11 mouse cellular contexts compared by ENCODE assay signal in genomic region chr7:132788826-132789225, GRCm38 (mm10). TPM values are rescaled to one million over a fixed set of nuclear protein-coding genes. Genes with fewer than 3 reads are reported as not detected.
DNase-seq lines count a peak whose midpoint lies in the region; ATAC-seq and TF ChIP-seq lines count a peak whose summit lies in the region.
"Had no signal": no experiment of that assay in that cellular context is flagged by ENCODE, and none has a peak within 500 bp of the region (broad histone marks: within the 10 kb centered on the region; RNA-seq: fewer than 3 reads in every experiment).

No protein-coding gene starts in this region.

- ATAC-seq in cerebellum, adult (ENCODE audit: insufficient number of reproducible peaks, low FRiP score, low TSS enrichment), result no peak
- no peak for ATAC-seq in granulocyte monocyte progenitor cell, adult 5-6 weeks (replicated peaks; ENCODE audit: poor library complexity, severe bottlenecking)

- TF ChIP-seq CTCF in cerebellum, adult 2 months (IDR thresholded peaks at IDR 0.05; ENCODE audit: borderline replicate concordance, insufficient read depth, low read depth, low read length), result no peak
- TF ChIP-seq CTCF in layer of hippocampus, adult 2 months (conservative IDR thresholded peaks at IDR 0.05), result no peak

- no peaks in the 10 kb centered on the region for H3K27me3 ChIP-seq in cerebellum, adult 2 months (ENCODE audit: control insufficient read depth, insufficient read depth, low read length)
- H3K27me3 ChIP-seq: hindbrain, embryonic 15.5 days; limb, embryonic 12.5 days; lung, embryonic 15.5 days had no signal

- TF ChIP-seq POLR2A in cerebellum, adult 2 months (IDR thresholded peaks at IDR 0.05; ENCODE audit: borderline replicate concordance, insufficient read depth, low read length), result no peak

- peak; percentile 72 to 77 for DNase-seq in cerebellum, adult 2 months
- DNase-seq in cerebellum, adult 8-10 months, result peak; percentile 61
- DNase-seq in layer of hippocampus, adult 2 months (ENCODE audit: low spot score in 2 of 2), result peak; percentile 66 to 81
- DNase-seq in right cerebral cortex, adult 2 months (ENCODE audit: low spot score in 2 of 2), result peak; percentile 87 to 92
- DNase-seq in thymus, adult 18-20 months, result no peak
- no peak for DNase-seq in ovary, postnatal 14 days (ENCODE audit: low spot score)

- peak overlapping the region; percentile 26 for H3K27ac ChIP-seq in cerebellum, adult 2 months (ENCODE audit: insufficient read depth, low read length)
- H3K27ac ChIP-seq in layer of hippocampus, adult 2 months, result peak overlapping the region; percentile 80
- H3K27ac ChIP-seq: hindbrain, embryonic 15.5 days; limb, embryonic 12.5 days; lung, embryonic 15.5 days had no signal

- WGBS in cerebellum, adult 2 months, result 15% methylated on average over 13 of the region's 13 CpGs

- H3K4me3 ChIP-seq in cerebellum, adult 2 months (replicated peaks; ENCODE audit: insufficient read depth, low read depth, low read length), result no peak overlapping the region
- no peak overlapping the region for H3K4me3 ChIP-seq in layer of hippocampus, adult 2 months
- H3K4me3 ChIP-seq: hindbrain, embryonic 15.5 days; limb, embryonic 12.5 days; lung, embryonic 15.5 days had no signal

- H3K4me1 ChIP-seq in cerebellum, adult 2 months (ENCODE audit: control insufficient read depth, insufficient read depth, low read length), result peaks cover 76% of the 10 kb centered on the region

RNA-seq across cellular contexts. Expression of gene Fam53b, which starts 24.9 kb away (rescaled TPM):
- 37.3 and 37.8 TPM in 2 replicates for polyA plus RNA-seq in cerebellum, adult 2 months (2012; rRNA removed)
- 10 to 100 TPM; 42.3 to 54.8 TPM for total RNA-seq in layer of hippocampus, adult 2 months (2021)
- 20.1 and 27.7 TPM in 2 replicates for total RNA-seq in granulocyte monocyte progenitor cell, adult 5-6 weeks (2014; fragmentation: Nextera tagmentation)
- total RNA-seq in granulocyte monocyte progenitor cell, adult 5-6 weeks (2017), result 11.1 and 12.5 TPM in 2 replicates

Comparison
In these comparisons a context has a peak if more than half of its experiments do, and no peak if none do; other contexts are left out.
1. DNase-seq: peak in cerebellum, adult 2 months (2 of 2), cerebellum, adult 8-10 months (single experiment), layer of hippocampus, adult 2 months (2 of 2) and right cerebral cortex, adult 2 months (2 of 2); none in thymus, adult 18-20 months (0 of 2) and ovary, postnatal 14 days (single experiment).